Mouse (Mus musculus) adrenal gland, adult 18-20 months (tissue): Measurements from ENCODE around the gene Eif5b. TPM values are rescaled to one million over a fixed set of nuclear protein-coding genes. Genes with fewer than 3 reads are reported as not detected.

ENCODE experiments used
- total RNA-seq, 2 experiments: library from RNA; stranded (reverse); gene quantifications; 1 replicate in 1 of 2; 2 replicates in 1 of 2; pipeline ENCODE4 v1.2.3; 2021

Eif5b gene
- total RNA-seq, 2 experiments from 2014 or later = 47.2 to 47.8 TPM

Other genes starting within 250 kb of the Eif5b start
- 1 to 10 TPM; 3.9 to 6.2 TPM for gene Tsga10, start 131.6 kb upstream of the Eif5b start, total RNA-seq
- gene Lipt1, start 126.3 kb upstream of the Eif5b start, total RNA-seq = 10 to 100 TPM in 1 of 2 experiments, 1 to 10 TPM in 1; 10.0 to 15.8 TPM
- gene Mitd1, start 107.6 kb upstream of the Eif5b start, total RNA-seq = 10 to 100 TPM in 1 of 2 experiments, 1 to 10 TPM in 1; 9.6 to 12.9 TPM
- gene Mrpl30, start 107.5 kb upstream of the Eif5b start, total RNA-seq = 100 to 1,000 TPM; 186 to 276 TPM
- not detected for gene Lyg2, start 81.5 kb upstream of the Eif5b start, total RNA-seq
- not detected for gene Lyg1, start 40.3 kb upstream of the Eif5b start, total RNA-seq
- gene Txndc9, start 117 bp upstream of the Eif5b start, total RNA-seq = 10 to 100 TPM; 71.7 to 77.9 TPM
- gene Rev1, start 131.8 kb downstream of the Eif5b start, total RNA-seq = 10 to 100 TPM; 20.5 to 22.2 TPM